Mouse (Mus musculus): ENCODE data around the gene Bmp6.

DNA sequence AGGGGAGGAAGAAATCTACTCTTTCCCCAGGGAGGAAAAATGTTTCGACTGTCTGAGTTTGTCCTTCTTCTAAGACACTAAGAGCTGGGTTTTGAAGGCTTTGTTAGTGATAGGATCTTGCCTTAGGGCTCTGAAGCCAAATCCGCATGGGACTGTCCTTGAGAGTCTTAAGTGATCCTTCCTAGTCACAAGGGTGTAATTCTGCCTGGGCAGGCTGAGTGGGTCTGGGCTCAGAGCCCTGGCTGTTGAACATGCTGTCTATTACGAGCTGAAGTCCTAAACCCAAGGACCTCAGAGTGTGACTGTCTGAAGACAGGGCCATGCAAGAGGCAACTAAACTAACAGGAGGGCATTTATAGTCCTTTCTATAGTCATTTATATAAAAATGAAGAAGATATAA is 200.6 kb downstream of the Bmp6 start:
- TF ChIP-seq POLR2A (IDR thresholded peaks at IDR 0.05; ENCODE audit: borderline replicate concordance, low read depth, low read length) (no peak), CTCF (IDR thresholded peaks at IDR 0.05; ENCODE audit: low read depth, low read length) (no peak)

Data from bone marrow macrophage, adult 2 months (primary cell).